Mouse (Mus musculus) brain, embryonic 14.5 days (tissue): ENCODE results near the gene Inpp5k.

Experiments
- CTCF ChIP-seq: fragments of 200-500 bp; IDR thresholded peaks from 2 replicates; pipeline ENCODE4 v1.5.1; 2012; ENCODE audit warnings: inconsistent platforms, mild to moderate bottlenecking, moderate library complexity, borderline replicate concordance; ENCODE audit not compliant: insufficient read depth, insufficient read length; ENCODE audit errors: extremely low read depth
- POLR2A ChIP-seq: fragments of 200-500 bp; IDR thresholded peaks from 2 replicates; pipeline ENCODE4 v1.6.1; 2012; ENCODE audit warnings: mild to moderate bottlenecking, inconsistent platforms, borderline replicate concordance; ENCODE audit not compliant: poor library complexity, insufficient read depth, insufficient read length, severe bottlenecking; ENCODE audit errors: extremely low read depth

GRCm38 (mm10) chr11:75622588-75623329, 8.0 kb upstream of the Inpp5k start:
- TF ChIP-seq CTCF (no peak), POLR2A (no peak)
